Mouse (Mus musculus) MEL (cell line): ENCODE measurements around the gene Eef1g. TPM values are rescaled to one million over a fixed set of nuclear protein-coding genes. Genes with fewer than 3 reads are reported as not detected.

ENCODE experiments used
- DNase-seq: peaks from one replicate; pipeline ENCODE4 v3.0.0; 2011; ENCODE audit warnings: low read depth, low spot score
- H3K27ac ChIP-seq: 2 replicates; pipeline ENCODE4 v1.5.1; 2012; ENCODE audit warnings: low read depth, mild to moderate bottlenecking, control low read depth, low read length, moderate library complexity; ENCODE audit not compliant: control insufficient read depth
- H3K27me3 ChIP-seq, 2 experiments: fragments of 150-350 bp in 1 of 2; sonication (generic) in 1 of 2; 2 replicates each; pipeline ENCODE4 v1.6.1; 2012; ENCODE audit warnings: low read length in 2 of 2, mild to moderate bottlenecking in 2 of 2, improper control_type of control experiment in 1 of 2, moderate library complexity in 1 of 2; ENCODE audit not compliant: insufficient read depth in 2 of 2, control insufficient read depth in 1 of 2
- H3K36me3 ChIP-seq, 2 experiments: 2 replicates each; pipeline ENCODE4 v1.6.1; 2012 to 2014; ENCODE audit warnings: low read length in 2 of 2, improper control_type of control experiment in 1 of 2, inconsistent platforms in 1 of 2, mild to moderate bottlenecking in 1 of 2; ENCODE audit not compliant: insufficient read depth in 2 of 2, control insufficient read depth in 1 of 2
- H3K4me1 ChIP-seq, 2 experiments: fragments of 150-350 bp in 1 of 2; sonication (generic) in 1 of 2; 2 replicates each; pipeline ENCODE4 v1.6.1; 2012; ENCODE audit warnings: low read length in 2 of 2, improper control_type of control experiment in 1 of 2, mild to moderate bottlenecking in 1 of 2; ENCODE audit not compliant: insufficient read depth in 2 of 2, control insufficient read depth in 1 of 2
- H3K4me3 ChIP-seq, 2 experiments: fragments of 150-350 bp in 1 of 2; sonication (generic) in 1 of 2; 2 replicates each; pipeline ENCODE4 v1.5.1; 2012; ENCODE audit warnings: low read depth in 2 of 2, low read length in 2 of 2, mild to moderate bottlenecking in 2 of 2, moderate library complexity in 2 of 2, control low read depth in 1 of 2, improper control_type of control experiment in 1 of 2; ENCODE audit not compliant: control insufficient read depth in 1 of 2, insufficient read depth in 1 of 2
- H3K79me2 ChIP-seq: 2 replicates; pipeline ENCODE4 v1.6.1; 2012; ENCODE audit warnings: mild to moderate bottlenecking, low read length, moderate library complexity; ENCODE audit not compliant: control insufficient read depth, poor library complexity, insufficient read depth
- H3K9ac ChIP-seq: 2 replicates; pipeline ENCODE4 v1.6.1; 2012; ENCODE audit warnings: low read depth, mild to moderate bottlenecking, control low read depth, low read length, moderate library complexity; ENCODE audit not compliant: control insufficient read depth, poor library complexity, severe bottlenecking
- H3K9me3 ChIP-seq: fragments of 150-350 bp; sonication (generic); replicated peaks from 2 replicates; pipeline ENCODE4 v1.6.1; 2012; ENCODE audit warnings: mild to moderate bottlenecking, low read length, improper control_type of control experiment, moderate library complexity; ENCODE audit not compliant: insufficient read depth
- BHLHE40 ChIP-seq: IDR thresholded peaks from 2 replicates; pipeline ENCODE4 v1.6.1; 2012; ENCODE audit warnings: low read depth, mild to moderate bottlenecking, inconsistent platforms, low read length, improper control_type of control experiment, borderline replicate concordance
- CHD1 ChIP-seq: IDR thresholded peaks from 2 replicates; pipeline ENCODE4 v1.6.1; 2012; ENCODE audit warnings: low read depth, mild to moderate bottlenecking, inconsistent platforms, low read length, improper control_type of control experiment
- ELF1 ChIP-seq: IDR thresholded peaks from 2 replicates; pipeline ENCODE4 v1.6.1; 2014; ENCODE audit warnings: low read depth, mild to moderate bottlenecking, inconsistent platforms, low read length, improper control_type of control experiment, moderate library complexity
- EP300 ChIP-seq, 2 experiments: IDR thresholded peaks; 2 replicates each; pipeline ENCODE4 v1.6.1; 2011; ENCODE audit warnings: improper control_type of control experiment in 2 of 2, low read length in 2 of 2, low read depth in 1 of 2, mild to moderate bottlenecking in 1 of 2
- ETS1 ChIP-seq: IDR thresholded peaks from 2 replicates; pipeline ENCODE4 v1.6.1; 2012; ENCODE audit warnings: low read depth, mild to moderate bottlenecking, inconsistent platforms, low read length, improper control_type of control experiment, moderate library complexity
- GATA1 ChIP-seq: IDR thresholded peaks from 2 replicates; pipeline ENCODE4 v1.6.1; 2011; ENCODE audit warnings: low read depth, low read length, improper control_type of control experiment
- JUND ChIP-seq: IDR thresholded peaks from 2 replicates; pipeline ENCODE4 v1.6.1; 2011; ENCODE audit warnings: low read depth, mild to moderate bottlenecking, improper control_type of control experiment, low read length
- MAFK ChIP-seq: IDR thresholded peaks from 2 replicates; pipeline ENCODE4 v1.6.1; 2011; ENCODE audit warnings: low read depth, mild to moderate bottlenecking, low read length, improper control_type of control experiment, borderline replicate concordance
- MAX ChIP-seq: IDR thresholded peaks from 2 replicates; pipeline ENCODE4 v1.6.1; 2011; ENCODE audit warnings: low read length, improper control_type of control experiment
- MXI1 ChIP-seq: IDR thresholded peaks from 2 replicates; pipeline ENCODE4 v1.6.1; 2011; ENCODE audit warnings: mild to moderate bottlenecking, low read depth, low read length, improper control_type of control experiment
- MYB ChIP-seq: IDR thresholded peaks from 2 replicates; pipeline ENCODE4 v1.6.1; 2011; ENCODE audit warnings: mild to moderate bottlenecking, low read depth, low read length, improper control_type of control experiment
- NRF1 ChIP-seq: IDR thresholded peaks from 2 replicates; pipeline ENCODE4 v1.6.1; 2014; ENCODE audit warnings: low read depth, mild to moderate bottlenecking, inconsistent platforms, low read length, improper control_type of control experiment, moderate library complexity; ENCODE audit not compliant: poor library complexity, insufficient read depth, severe bottlenecking
- POLR2A ChIP-seq, 2 experiments: IDR thresholded peaks; 2 replicates each; pipeline ENCODE4 v1.6.1; 2011 to 2012; ENCODE audit warnings: low read length in 2 of 2, mild to moderate bottlenecking in 2 of 2, control low read depth in 1 of 2, improper control_type of control experiment in 1 of 2, low read depth in 1 of 2, moderate library complexity in 1 of 2; ENCODE audit not compliant: control insufficient read depth in 1 of 2, insufficient read depth in 1 of 2, poor library complexity in 1 of 2
- POLR2AphosphoS2 ChIP-seq: IDR thresholded peaks from 2 replicates; pipeline ENCODE4 v1.6.1; 2011; ENCODE audit warnings: low read length, improper control_type of control experiment
- POLR2AphosphoS5 ChIP-seq: IDR thresholded peaks from 2 replicates; pipeline ENCODE4 v1.6.1; 2012; ENCODE audit warnings: low read depth, borderline replicate concordance, mild to moderate bottlenecking, inconsistent platforms, low read length, moderate library complexity, mixed read lengths
- RAD21 ChIP-seq: IDR thresholded peaks from 2 replicates; pipeline ENCODE4 v1.6.1; 2011; ENCODE audit warnings: mild to moderate bottlenecking, low read depth, low read length, improper control_type of control experiment
- RCOR1 ChIP-seq: IDR thresholded peaks from 2 replicates; pipeline ENCODE4 v1.6.1; 2012; ENCODE audit warnings: low read depth, mild to moderate bottlenecking, inconsistent platforms, low read length, improper control_type of control experiment
- SIN3A ChIP-seq: IDR thresholded peaks from 2 replicates; pipeline ENCODE4 v1.6.1; 2012; ENCODE audit warnings: low read length, improper control_type of control experiment, inconsistent platforms
- TCF12 ChIP-seq: IDR thresholded peaks from 2 replicates; pipeline ENCODE4 v1.6.1; 2014; ENCODE audit warnings: low read depth, mild to moderate bottlenecking, inconsistent platforms, low read length, improper control_type of control experiment, moderate library complexity
- USF1 ChIP-seq: IDR thresholded peaks from 2 replicates; pipeline ENCODE4 v1.6.1; 2014; ENCODE audit warnings: low read depth, mild to moderate bottlenecking, inconsistent platforms, low read length, improper control_type of control experiment, moderate library complexity
- USF2 ChIP-seq, 2 experiments: IDR thresholded peaks; 2 replicates each; pipeline ENCODE4 v1.6.1; 2011 to 2012; ENCODE audit warnings: improper control_type of control experiment in 2 of 2, low read length in 2 of 2, borderline replicate concordance in 1 of 2, inconsistent platforms in 1 of 2, low read depth in 1 of 2, mild to moderate bottlenecking in 1 of 2; ENCODE audit not compliant: insufficient read depth in 1 of 2
- ZC3H11A ChIP-seq: IDR thresholded peaks from 2 replicates; pipeline ENCODE4 v1.6.1; 2012; ENCODE audit warnings: low read depth, mild to moderate bottlenecking, inconsistent platforms, low read length, improper control_type of control experiment
- ZKSCAN1 ChIP-seq: IDR thresholded peaks from 2 replicates; pipeline ENCODE4 v1.6.1; 2012; ENCODE audit warnings: low read depth, mild to moderate bottlenecking, inconsistent platforms, low read length, improper control_type of control experiment, moderate library complexity
- ZMIZ1 ChIP-seq: IDR thresholded peaks from 2 replicates; pipeline ENCODE4 v1.6.1; 2012; ENCODE audit warnings: low read depth, mild to moderate bottlenecking, inconsistent platforms, low read length, improper control_type of control experiment, moderate library complexity
- ZNF384 ChIP-seq: IDR thresholded peaks from 2 replicates; pipeline ENCODE4 v1.6.1; 2012; ENCODE audit warnings: low read depth, mild to moderate bottlenecking, inconsistent platforms, low read length, improper control_type of control experiment
- polyA plus RNA-seq, 2 experiments: library from polyadenylated mRNA; stranded (reverse) in 1 of 2; unstranded in 1 of 2; fragments of >175 nt in 1 of 2; fragments of >200 nt in 1 of 2; gene quantifications; 2 replicates each; pipeline versions ENCODE4 v1.2.1 to v1.2.4; 2012; ENCODE audit warnings: low replicate concordance in 2 of 2, low read depth in 1 of 2; ENCODE audit not compliant: insufficient read length in 2 of 2, insufficient read depth in 1 of 2, missing spikeins in 1 of 2
- total RNA-seq: library from RNA; depleted of rRNA; stranded (reverse); fragments of 300-350 nt; gene quantifications from 2 replicates; pipeline ENCODE4 v1.2.3, GENCODE M21; 2012

Gene Eef1g
- total and polyA plus RNA-seq, 3 experiments: 1,362 to 1,817 (median 1,691) TPM

DNA sequence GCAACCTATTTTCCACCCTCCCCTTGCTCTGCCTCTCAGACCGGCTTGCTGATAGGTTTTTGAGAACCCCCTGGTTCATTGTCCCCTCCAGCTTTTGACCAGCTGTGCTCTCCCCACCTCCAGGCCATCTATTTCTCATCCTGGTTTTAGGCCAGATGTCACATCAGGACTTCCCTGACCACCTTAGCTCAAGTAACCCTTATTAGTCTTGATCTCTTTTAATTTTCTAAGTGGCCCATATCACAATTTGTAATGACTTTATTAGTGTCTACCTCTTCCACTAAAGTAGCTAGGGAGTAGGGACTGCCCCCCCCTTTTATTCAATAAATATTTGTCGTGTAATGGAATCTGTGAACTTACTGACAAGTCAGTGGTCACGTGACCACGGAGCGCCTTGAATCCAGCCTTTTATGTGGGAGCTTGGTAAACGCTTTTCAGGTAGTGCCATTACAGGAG, 46.0 kb upstream of the Eef1g start:
- peak; percentile 79 for DNase-seq
- H3K36me3 ChIP-seq: peaks cover 0 to 13% of the 10 kb centered on the region in 2 experiments; a peak in 2 of 4 replicates
- H3K27ac ChIP-seq: peak overlapping the region; percentile 81
- peak overlapping the region; percentile 92 for H3K9ac ChIP-seq
- H3K4me1 ChIP-seq: peaks cover 8 to 10% of the 10 kb centered on the region in 2 experiments; a peak in 3 of 4 replicates
- H3K9me3 ChIP-seq: no peaks in the 10 kb centered on the region
- peaks cover 16% of the 10 kb centered on the region for H3K79me2 ChIP-seq
- TF ChIP-seq USF1 (peak; percentile 96), RAD21 (no peak), USF2 (IDR thresholded peaks at IDR 0.05; ENCODE audit: borderline replicate concordance in 1 of 2, insufficient read depth in 1 of 2, low read depth in 1 of 2, low read length in 2 of 2) (peak; percentile 81 to 84), BHLHE40 (peak; percentile 68; the same call in 1 of the 2 replicates), MAX (peak; percentile 84), ZMIZ1 (no peak), SIN3A (peak; percentile 59)
- H3K4me3 ChIP-seq: peak overlapping the region; percentile 83 to 91
- H3K27me3 ChIP-seq: no peaks in the 10 kb centered on the region

DNA sequence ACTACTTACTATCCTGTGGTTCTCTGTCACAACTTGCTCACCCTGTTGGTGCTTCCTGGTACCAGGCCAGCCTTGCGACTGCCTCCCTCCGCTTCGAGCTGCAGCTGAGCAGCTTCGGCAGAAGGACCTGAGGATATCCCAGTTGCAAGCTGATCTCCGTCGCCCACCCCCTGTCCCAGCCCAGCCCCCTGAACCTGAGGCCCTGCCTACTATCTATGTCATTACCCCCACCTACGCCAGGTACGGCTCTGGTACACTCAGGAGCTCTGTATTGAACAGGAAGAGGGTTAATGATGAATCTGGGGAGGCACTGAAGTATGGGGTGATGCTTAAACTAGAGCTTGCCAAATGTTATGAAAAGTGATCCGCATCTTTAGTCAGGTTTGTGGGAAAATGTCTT, 45.1 kb upstream of the Eef1g start:
- peaks cover 13 to 18% of the 10 kb centered on the region in 2 experiments; a peak in 3 of 4 replicates for H3K4me1 ChIP-seq
- H3K36me3 ChIP-seq: peaks cover 0 to 20% of the 10 kb centered on the region in 2 experiments; a peak in 2 of 4 replicates
- no peak overlapping the region; the same call in 1 of the 2 replicates for H3K9ac ChIP-seq
- H3K9me3 ChIP-seq: no peaks in the 10 kb centered on the region
- H3K4me3 ChIP-seq: no peak overlapping the region
- peaks cover 16% of the 10 kb centered on the region for H3K79me2 ChIP-seq
- H3K27ac ChIP-seq: no peak overlapping the region
- no peak for DNase-seq
- TF ChIP-seq ELF1: no peak
- no peak for TF ChIP-seq USF2 (IDR thresholded peaks at IDR 0.05; ENCODE audit: borderline replicate concordance in 1 of 2, insufficient read depth in 1 of 2, low read depth in 1 of 2, low read length in 2 of 2)
- TF ChIP-seq POLR2AphosphoS2: no peak
- TF ChIP-seq GATA1: no peak
- no peak for TF ChIP-seq CHD1
- TF ChIP-seq EP300 (IDR thresholded peaks at IDR 0.05; ENCODE audit: low read depth in 1 of 2, low read length in 2 of 2): no peak
- no peak for TF ChIP-seq ZKSCAN1
- no peak for TF ChIP-seq ZMIZ1
- no peaks in the 10 kb centered on the region for H3K27me3 ChIP-seq

- Histone ChIP-seq H3K36me3 (peaks cover 0 to 28% of the 10 kb centered on the region in 2 experiments; a peak in 2 of 4 replicates), H3K27me3 (no peaks in the 10 kb centered on the region), H3K79me2 (peaks cover 4% of the 10 kb centered on the region), H3K27ac (peak overlapping the region; percentile 36), H3K9ac (peak overlapping the region; percentile 15), H3K9me3 (no peaks in the 10 kb centered on the region), H3K4me3 (no peak overlapping the region), H3K4me1 (peaks cover 20 to 38% of the 10 kb centered on the region in 2 experiments)
- peak; percentile 27 for DNase-seq
- TF ChIP-seq ZNF384 (0 out of 2 replicates have a peak, but pooled peaks have one; percentile 48), SIN3A (no peak), MXI1 (peak; percentile 43; the same call in 1 of the 2 replicates), USF1 (no peak), MAFK (no peak), RCOR1 (no peak), TCF12 (no peak), ELF1 (no peak), JUND (no peak), NRF1 (no peak), ZC3H11A (no peak), MYB (no peak), ETS1 (peak; percentile 57), POLR2A (IDR thresholded peaks at IDR 0.05; ENCODE audit: control insufficient read depth in 1 of 2, insufficient read depth in 1 of 2, low read depth in 1 of 2, low read length in 2 of 2, poor library complexity in 1 of 2) (no peak), POLR2AphosphoS5 (no peak), EP300 (IDR thresholded peaks at IDR 0.05; ENCODE audit: low read depth in 1 of 2, low read length in 2 of 2) (no peak)
Measured at GRCm38 (mm10) chr19:8926766-8927165, 40.1 kb upstream of the Eef1g start.
